Comparison of ENCODE assay signal across 8 mouse cellular contexts in genomic region chr15:102115731-102116231, GRCm38 (mm10). TPM values are rescaled to one million over a fixed set of nuclear protein-coding genes. Genes with fewer than 3 reads are reported as not detected.
DNase-seq lines count a peak whose midpoint lies in the region; ATAC-seq and TF ChIP-seq lines count a peak whose summit lies in the region.

No protein-coding gene starts in this region.

- H3K9me3 ChIP-seq in forebrain, embryonic 10.5 days = no peaks in the 10 kb centered on the region
- no peaks in the 10 kb centered on the region for H3K9me3 ChIP-seq in forebrain, embryonic 11.5 days (ENCODE audit: control insufficient read depth, low read length)
- no peaks in the 10 kb centered on the region for H3K9me3 ChIP-seq in lung, embryonic 14.5 days (ENCODE audit: low read depth, low read length)
- H3K9me3 ChIP-seq in liver, embryonic 14.5 days (ENCODE audit: control insufficient read depth, low read length) = no peaks in the 10 kb centered on the region

- WGBS in forebrain, embryonic 10.5 days = 64% methylated on average over 9 of the region's 9 CpGs
- 66% methylated on average over 9 of the region's 9 CpGs for WGBS in forebrain, embryonic 11.5 days
- 71% methylated on average over 9 of the region's 9 CpGs for WGBS in lung, embryonic 14.5 days
- WGBS in liver, embryonic 14.5 days (ENCODE audit: insufficient replicate concordance) = 42% methylated on average over 9 of the region's 9 CpGs

- TF ChIP-seq CTCF in lung, embryonic 14.5 days (IDR thresholded peaks at IDR 0.05; ENCODE audit: low read depth) = no peak
- no peak for TF ChIP-seq CTCF in liver, embryonic 14.5 days (IDR thresholded peaks at IDR 0.05; ENCODE audit: low read depth)

- 0 out of 2 replicates have a peak overlapping the region, but pooled peaks have one; percentile 25 for H3K27ac ChIP-seq in forebrain, embryonic 10.5 days
- no peak overlapping the region for H3K27ac ChIP-seq in forebrain, embryonic 11.5 days (ENCODE audit: low read depth, low read length)
- peak overlapping the region; percentile 36; the same call in 1 of the 2 replicates for H3K27ac ChIP-seq in lung, embryonic 14.5 days (ENCODE audit: low read depth)
- H3K27ac ChIP-seq in liver, embryonic 14.5 days = no peak overlapping the region

- no peaks in the 10 kb centered on the region for H3K27me3 ChIP-seq in forebrain, embryonic 10.5 days (ENCODE audit: poor library complexity, severe bottlenecking)
- H3K27me3 ChIP-seq in forebrain, embryonic 11.5 days (ENCODE audit: control insufficient read depth, insufficient read depth, low read length) = no peaks in the 10 kb centered on the region
- H3K27me3 ChIP-seq in lung, embryonic 14.5 days (ENCODE audit: insufficient read depth, low read length) = no peaks in the 10 kb centered on the region
- H3K27me3 ChIP-seq in liver, embryonic 14.5 days (ENCODE audit: control insufficient read depth, insufficient read depth, low read length) = no peaks in the 10 kb centered on the region

- no peak for ATAC-seq in forebrain, embryonic 11.5 days (replicated peaks; ENCODE audit: low FRiP score)
- no peak for ATAC-seq in lung, embryonic 14.5 days (ENCODE audit: insufficient read depth)
- peak; percentile 46; the same call in 1 of the 2 replicates for ATAC-seq in liver, embryonic 14.5 days (ENCODE audit: insufficient read depth)

- H3K4me2 ChIP-seq in forebrain, embryonic 11.5 days (ENCODE audit: low read depth, low read length, severe bottlenecking) = no peak overlapping the region
- no peak overlapping the region for H3K4me2 ChIP-seq in lung, embryonic 14.5 days
- no peak overlapping the region for H3K4me2 ChIP-seq in liver, embryonic 14.5 days (ENCODE audit: low read depth)

- no peak overlapping the region for H3K9ac ChIP-seq in forebrain, embryonic 11.5 days (ENCODE audit: low read length)
- no peak overlapping the region for H3K9ac ChIP-seq in lung, embryonic 14.5 days
- H3K9ac ChIP-seq in liver, embryonic 14.5 days (replicated peaks) = no peak overlapping the region

- H3K36me3 ChIP-seq in forebrain, embryonic 10.5 days (replicated peaks) = peaks cover 94% of the 10 kb centered on the region
- no peaks in the 10 kb centered on the region for H3K36me3 ChIP-seq in forebrain, embryonic 11.5 days (ENCODE audit: control insufficient read depth, insufficient read depth, low read length)
- H3K36me3 ChIP-seq in lung, embryonic 14.5 days (ENCODE audit: insufficient read depth) = peaks cover 94% of the 10 kb centered on the region
- H3K36me3 ChIP-seq in liver, embryonic 14.5 days (replicated peaks; ENCODE audit: control insufficient read depth, insufficient read depth, low read depth) = no peaks in the 10 kb centered on the region; the same call in 1 of the 2 replicates

- peaks cover 21% of the 10 kb centered on the region for H3K4me1 ChIP-seq in forebrain, embryonic 10.5 days
- no peaks in the 10 kb centered on the region for H3K4me1 ChIP-seq in forebrain, embryonic 11.5 days (replicated peaks; ENCODE audit: control insufficient read depth, insufficient read depth, low read length)
- H3K4me1 ChIP-seq in lung, embryonic 14.5 days (ENCODE audit: insufficient read depth) = no peaks in the 10 kb centered on the region
- no peaks in the 10 kb centered on the region for H3K4me1 ChIP-seq in liver, embryonic 14.5 days (replicated peaks; ENCODE audit: control insufficient read depth in 2 of 2, insufficient read depth in 2 of 2, low read length in 1 of 2)

- no peak for TF ChIP-seq EP300 in liver, embryonic 14.5 days (IDR thresholded peaks at IDR 0.05; ENCODE audit: low read depth)

- DNase-seq in forebrain, embryonic 10.5 days (ENCODE audit: extremely low spot score, low spot score) = no peak
- DNase-seq in forebrain, embryonic 11.5 days (ENCODE audit: low spot score) = no peak
- no peak for DNase-seq in lung, embryonic 14.5 days
- no peak for DNase-seq in lung, postnatal 36 days
- peak; percentile 43 for DNase-seq in brain, adult 2 months (ENCODE audit: low read depth, low spot score)
- DNase-seq in liver, embryonic 14.5 days (ENCODE audit: low read depth in 3 of 3, low spot score in 3 of 3) = no peak
- DNase-seq in ovary, postnatal 14 days (ENCODE audit: low spot score) = no peak
- DNase-seq in spleen, adult 18-20 months = no peak

- H3K4me3 ChIP-seq in forebrain, embryonic 10.5 days = no peak overlapping the region
- no peak overlapping the region for H3K4me3 ChIP-seq in forebrain, embryonic 11.5 days (ENCODE audit: low read depth, low read length)
- no peak overlapping the region for H3K4me3 ChIP-seq in lung, embryonic 14.5 days (ENCODE audit: low read depth, low read length)
- no peak overlapping the region for H3K4me3 ChIP-seq in liver, embryonic 14.5 days (ENCODE audit: insufficient read depth in 1 of 2, low read depth in 2 of 2, low read length in 2 of 2)

RNA-seq across cellular contexts. Expression of gene Tns2, which starts 15.6 kb away (rescaled TPM):
- polyA plus RNA-seq in forebrain, embryonic 10.5 days (2016; fragmentation: Nextera tagmentation; extraction: Ambion mirVana) = 11.1 and 13.1 TPM in 2 replicates
- polyA plus RNA-seq in forebrain, embryonic 11.5 days (2014; fragmentation: Nextera tagmentation; extraction: Ambion mirVana) = 8.8 and 10.5 TPM in 2 replicates
- polyA plus RNA-seq in lung, embryonic 14.5 days (2014; fragmentation: Nextera tagmentation; extraction: Ambion mirVana) = 48.3 and 56.9 TPM in 2 replicates
- 4.9 and 5.2 TPM in 2 replicates for polyA plus RNA-seq in liver, embryonic 14.5 days (2012; rRNA removed)
- polyA plus RNA-seq in liver, embryonic 14.5 days (2014; fragmentation: Nextera tagmentation; extraction: Ambion mirVana) = 3.7 and 4.3 TPM in 2 replicates

RNA-seq across cellular contexts. Expression of gene Spryd3, which starts 20.3 kb away (rescaled TPM):
- 10.8 and 12.7 TPM in 2 replicates for polyA plus RNA-seq in forebrain, embryonic 10.5 days (2016; fragmentation: Nextera tagmentation; extraction: Ambion mirVana)
- polyA plus RNA-seq in forebrain, embryonic 11.5 days (2014; fragmentation: Nextera tagmentation; extraction: Ambion mirVana) = 12.0 and 12.1 TPM in 2 replicates
- 11.5 and 13.6 TPM in 2 replicates for polyA plus RNA-seq in lung, embryonic 14.5 days (2014; fragmentation: Nextera tagmentation; extraction: Ambion mirVana)
- polyA plus RNA-seq in liver, embryonic 14.5 days (2012; rRNA removed) = 11.9 and 12.5 TPM in 2 replicates
- 8.8 and 9.1 TPM in 2 replicates for polyA plus RNA-seq in liver, embryonic 14.5 days (2014; fragmentation: Nextera tagmentation; extraction: Ambion mirVana)

RNA-seq across cellular contexts. Expression of gene Igfbp6, which starts 28.4 kb away (rescaled TPM):
- 0.14 and 0.17 TPM in 2 replicates for polyA plus RNA-seq in forebrain, embryonic 10.5 days (2016; fragmentation: Nextera tagmentation; extraction: Ambion mirVana)
- polyA plus RNA-seq in forebrain, embryonic 11.5 days (2014; fragmentation: Nextera tagmentation; extraction: Ambion mirVana) = 0.33 TPM in 1 of 2 replicates, not detected in the other
- polyA plus RNA-seq in lung, embryonic 14.5 days (2014; fragmentation: Nextera tagmentation; extraction: Ambion mirVana) = 6.8 and 7.2 TPM in 2 replicates
- 0.66 and 0.90 TPM in 2 replicates for polyA plus RNA-seq in liver, embryonic 14.5 days (2012; rRNA removed)
- 0.95 and 1.6 TPM in 2 replicates for polyA plus RNA-seq in liver, embryonic 14.5 days (2014; fragmentation: Nextera tagmentation; extraction: Ambion mirVana)

RNA-seq across cellular contexts. Expression of gene Soat2, which starts 34.5 kb away (rescaled TPM):
- polyA plus RNA-seq in forebrain, embryonic 10.5 days (2016; fragmentation: Nextera tagmentation; extraction: Ambion mirVana) = 0.09 TPM in 1 of 2 replicates, not detected in the other
- polyA plus RNA-seq in forebrain, embryonic 11.5 days (2014; fragmentation: Nextera tagmentation; extraction: Ambion mirVana) = not detected in 2 replicates
- 0.16 and 0.19 TPM in 2 replicates for polyA plus RNA-seq in lung, embryonic 14.5 days (2014; fragmentation: Nextera tagmentation; extraction: Ambion mirVana)
- polyA plus RNA-seq in liver, embryonic 14.5 days (2012; rRNA removed) = 34.4 and 36.4 TPM in 2 replicates
- 21.9 and 25.5 TPM in 2 replicates for polyA plus RNA-seq in liver, embryonic 14.5 days (2014; fragmentation: Nextera tagmentation; extraction: Ambion mirVana)

RNA-seq across cellular contexts. Expression of gene Eif4b, which starts 42.2 kb away (rescaled TPM):
- 140 and 143 TPM in 2 replicates for polyA plus RNA-seq in forebrain, embryonic 10.5 days (2016; fragmentation: Nextera tagmentation; extraction: Ambion mirVana)
- polyA plus RNA-seq in forebrain, embryonic 11.5 days (2014; fragmentation: Nextera tagmentation; extraction: Ambion mirVana) = 122 and 129 TPM in 2 replicates
- 134 and 137 TPM in 2 replicates for polyA plus RNA-seq in lung, embryonic 14.5 days (2014; fragmentation: Nextera tagmentation; extraction: Ambion mirVana)
- polyA plus RNA-seq in liver, embryonic 14.5 days (2012; rRNA removed) = 42.8 and 66.4 TPM in 2 replicates
- polyA plus RNA-seq in liver, embryonic 14.5 days (2014; fragmentation: Nextera tagmentation; extraction: Ambion mirVana) = 47.8 and 57.5 TPM in 2 replicates

Comparison
In these comparisons a context has a peak if more than half of its experiments do, and no peak if none do; other contexts are left out.
1. H3K27ac ChIP-seq: peak in forebrain, embryonic 10.5 days (single experiment) and lung, embryonic 14.5 days (single experiment); none in forebrain, embryonic 11.5 days (single experiment) and liver, embryonic 14.5 days (single experiment).